Mouse (Mus musculus): ENCODE data around the gene Cbarp.

DNA sequence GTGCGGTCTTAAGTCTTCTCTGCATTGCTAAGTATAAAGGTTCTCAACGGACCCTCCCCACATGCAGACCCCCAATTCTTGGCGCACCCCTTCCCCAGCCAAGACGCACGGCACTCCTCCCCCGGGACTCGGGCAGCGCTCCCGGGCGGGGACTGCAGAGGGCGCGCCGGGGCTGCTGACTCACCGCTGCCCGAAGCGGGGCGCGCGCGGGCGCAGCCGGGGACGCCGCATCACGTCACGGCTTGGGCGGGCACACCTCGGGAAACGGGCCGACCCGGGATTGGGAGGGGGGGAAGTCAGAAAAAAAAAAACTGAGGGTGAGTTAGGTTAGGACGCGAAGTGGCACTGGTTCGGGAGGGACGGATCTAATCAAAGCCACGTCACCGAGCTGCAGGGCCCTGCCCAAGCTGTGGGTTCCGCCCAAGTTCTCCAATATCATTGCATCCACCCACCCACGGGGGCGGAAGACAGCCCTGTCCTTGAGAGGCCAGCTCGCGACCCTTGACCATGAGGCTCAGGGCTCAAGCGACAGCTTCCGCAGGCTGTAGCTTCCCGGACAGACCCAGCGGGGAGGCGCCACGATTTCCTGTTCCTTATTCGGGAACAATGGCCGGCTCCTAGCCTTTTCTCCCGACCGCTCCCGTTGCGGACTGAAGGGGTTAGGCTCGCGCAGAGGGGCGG, 8.1 kb upstream of the Cbarp start:
- TF ChIP-seq CTCF (conservative IDR thresholded peaks at IDR 0.05; ENCODE audit: low read length) (no peak), NANOG (IDR thresholded peaks at IDR 0.05; ENCODE audit: borderline replicate concordance, low read length) (no peak), POU5F1 (IDR thresholded peaks at IDR 0.05; ENCODE audit: borderline replicate concordance, low read length) (no peak)

Data from E14TG2a.4 (cell line).